Mouse (Mus musculus): ENCODE data around the gene Cpb2.

Cpb2 gene
- long read RNA-seq, experiment 1, result 0 reads
- long read RNA-seq, experiment 2, result 0 reads

- intact Hi-C loops (cut with DNase I), result no loop called here
Observed at GRCm38 (mm10) chr14:75242087-75242486, at the start of gene Cpb2. Cpb2 (plus strand) TSS chr14:75242287.

DNA sequence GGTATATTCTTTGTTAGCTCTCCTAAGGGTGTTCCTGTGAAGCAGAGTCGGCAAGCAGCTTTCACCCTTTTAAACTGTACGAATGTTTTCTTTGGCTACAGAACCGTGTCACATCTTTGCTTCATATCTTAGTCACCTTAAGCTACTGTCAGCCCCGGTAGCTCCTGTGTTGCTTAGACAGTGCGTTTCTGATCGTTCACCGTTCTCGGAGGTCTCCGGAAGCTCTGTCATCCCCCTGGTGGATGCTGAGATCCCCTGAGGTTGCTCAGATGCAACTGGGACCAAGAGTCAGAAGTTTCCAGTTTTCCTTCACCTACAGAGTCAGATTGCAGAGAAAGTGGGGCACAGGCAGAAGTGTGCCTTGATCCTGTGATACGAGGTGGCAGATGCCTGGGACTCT, 49.7 kb upstream of the Cpb2 start:
- intact Hi-C loops (cut with DNase I), result loop anchor here (10.0 kb wide), 1 partner anchor 532 kb away; no protein-coding TSS in a partner anchor

GRCm38 (mm10) chr14:75192858-75193257, 49.2 kb upstream of the Cpb2 start:
- intact Hi-C loops (cut with DNase I), result loop anchor here (10.0 kb wide), 1 partner anchor 532 kb away; no protein-coding TSS in a partner anchor

DNA sequence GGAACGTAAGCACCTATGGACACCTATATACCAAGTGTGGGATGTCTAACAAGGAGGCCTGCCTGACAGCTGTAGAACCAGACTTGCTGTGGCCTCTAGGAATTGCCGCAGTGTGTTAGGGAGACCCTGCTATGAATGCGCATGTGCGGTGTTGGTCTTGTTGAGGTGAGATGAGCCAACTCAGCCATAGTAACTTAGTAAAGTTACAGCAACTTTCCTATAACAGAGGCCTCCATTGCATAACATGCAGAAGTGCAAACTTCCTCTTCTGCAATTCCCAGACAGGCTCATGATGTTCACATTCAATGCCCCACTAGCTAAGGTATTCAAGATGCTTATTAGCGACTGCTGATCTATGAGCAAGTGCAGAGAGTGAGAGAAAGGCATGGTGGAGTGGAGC, 46.6 kb upstream of the Cpb2 start:
- intact Hi-C loops (cut with DNase I), result loop anchor here (5.0 to 10.0 kb wide), 2 partner anchors 133 to 529 kb away; no protein-coding TSS in a partner anchor

- intact Hi-C loops (cut with DNase I), result loop anchor here (5.0 to 10.0 kb wide), 2 partner anchors 135 to 528 kb away; no protein-coding TSS in a partner anchor
Observed at GRCm38 (mm10) chr14:75197027-75197426, 45.1 kb upstream of the Cpb2 start.

DNA sequence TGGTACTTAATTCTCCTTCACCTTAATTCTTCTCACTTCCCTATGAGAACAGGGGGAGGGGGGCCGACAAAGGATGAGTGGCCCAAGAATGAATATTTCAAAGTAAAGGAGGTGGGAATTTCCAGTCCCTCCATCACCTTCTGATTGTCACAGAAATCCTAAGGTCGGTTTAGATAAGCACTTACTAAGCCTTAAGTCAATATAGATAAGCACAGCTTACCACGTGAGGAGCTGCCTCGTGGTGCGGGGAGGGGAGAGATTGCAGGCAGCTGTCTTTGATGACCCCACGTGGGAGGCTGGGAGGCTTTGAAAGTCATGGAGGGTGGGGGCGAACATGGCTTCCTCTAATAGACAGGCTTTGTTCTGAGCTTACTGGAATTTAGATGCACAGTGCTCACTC, 44.4 kb upstream of the Cpb2 start:
- intact Hi-C loops (cut with DNase I), result loop anchor here (5.0 to 10.0 kb wide), 2 partner anchors 135 to 527 kb away; no protein-coding TSS in a partner anchor

DNA sequence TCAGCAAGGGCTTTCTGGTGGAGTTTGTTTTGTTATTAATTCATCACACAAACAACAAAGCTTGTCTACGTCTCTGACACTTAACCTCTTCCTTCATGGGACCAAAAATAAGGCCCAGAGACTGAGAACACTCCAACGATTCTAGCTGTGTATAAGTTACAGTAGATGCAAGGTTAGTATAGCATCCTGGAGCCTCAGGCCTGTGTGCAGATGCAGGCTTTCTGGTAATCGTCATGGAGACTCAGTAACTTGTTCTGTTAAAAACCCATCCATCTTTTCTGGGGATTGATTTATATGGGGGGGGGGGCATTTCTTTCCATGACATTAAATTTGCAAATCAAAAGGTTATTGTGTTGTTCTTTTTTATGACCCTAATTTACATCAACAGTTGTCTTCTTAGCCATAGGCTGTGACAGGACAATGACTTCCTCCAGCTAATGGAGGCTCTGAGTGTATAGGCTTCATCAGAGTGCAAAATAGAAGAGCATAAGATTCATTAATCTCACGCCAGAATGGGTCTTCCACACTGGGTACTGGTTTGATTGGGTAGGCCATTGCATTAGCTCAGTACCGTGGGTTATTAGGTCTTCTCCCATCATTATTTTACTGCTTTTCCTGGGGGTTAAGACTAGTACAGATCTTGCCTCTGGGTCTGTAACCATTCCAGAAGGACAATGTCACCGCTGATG, 36.6 kb upstream of the Cpb2 start:
- intact Hi-C loops (cut with DNase I), result no loop called here

GRCm38 (mm10) chr14:75206307-75206706, 35.8 kb upstream of the Cpb2 start:
- intact Hi-C loops (cut with DNase I), result no loop called here

- intact Hi-C loops (cut with DNase I), result no loop called here
Observed at GRCm38 (mm10) chr14:75208572-75209151, 33.4 kb upstream of the Cpb2 start.

- intact Hi-C loops (cut with DNase I), result no loop called here
Observed at GRCm38 (mm10) chr14:75213752-75214151, 28.3 kb upstream of the Cpb2 start.

- intact Hi-C loops (cut with DNase I), result no loop called here
Observed at GRCm38 (mm10) chr14:75218843-75219242, 23.2 kb upstream of the Cpb2 start.

DNA sequence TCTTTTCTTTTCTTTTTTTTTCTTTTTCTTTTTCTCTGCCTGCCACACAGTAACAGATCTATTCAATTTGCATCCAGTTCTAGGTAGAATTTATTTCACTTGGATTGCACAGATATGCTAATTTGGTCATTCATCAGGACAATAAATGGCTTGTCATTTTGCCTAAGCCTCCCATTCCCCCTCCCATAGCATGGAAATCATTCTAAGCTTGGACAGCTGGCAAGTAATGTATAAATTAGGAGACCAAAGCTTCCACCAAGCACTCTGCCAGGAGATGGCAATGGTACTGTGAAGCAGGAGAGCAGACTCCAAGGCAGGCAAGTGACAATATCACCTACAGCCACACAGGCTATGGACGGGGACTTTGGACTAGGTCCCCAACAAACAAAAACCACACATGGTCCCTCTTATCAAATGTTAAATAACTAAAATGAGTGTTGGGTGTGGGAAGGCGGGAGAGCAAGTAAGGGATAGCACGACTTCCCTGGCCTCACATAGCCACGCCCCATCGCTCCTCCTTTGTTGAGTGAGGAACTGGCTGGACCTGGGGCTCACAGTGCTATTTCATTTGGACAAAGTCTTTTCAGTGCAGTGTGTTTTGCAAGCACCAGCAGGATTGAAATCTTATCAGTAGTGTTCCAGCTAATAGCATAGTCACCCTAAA, 22.7 kb upstream of the Cpb2 start:
- intact Hi-C loops (cut with DNase I), result no loop called here

- intact Hi-C loops (cut with DNase I), result no loop called here
Observed at GRCm38 (mm10) chr14:75222386-75222785, 19.7 kb upstream of the Cpb2 start.

GRCm38 (mm10) chr14:75227453-75228084, 14.5 kb upstream of the Cpb2 start:
- intact Hi-C loops (cut with DNase I), result no loop called here

GRCm38 (mm10) chr14:75229834-75230233, 12.3 kb upstream of the Cpb2 start:
- intact Hi-C loops (cut with DNase I), result no loop called here

GRCm38 (mm10) chr14:75233070-75233469, 9.0 kb upstream of the Cpb2 start:
- intact Hi-C loops (cut with DNase I), result no loop called here

- intact Hi-C loops (cut with DNase I), result no loop called here
Observed at GRCm38 (mm10) chr14:75235552-75235951, 6.5 kb upstream of the Cpb2 start.

DNA sequence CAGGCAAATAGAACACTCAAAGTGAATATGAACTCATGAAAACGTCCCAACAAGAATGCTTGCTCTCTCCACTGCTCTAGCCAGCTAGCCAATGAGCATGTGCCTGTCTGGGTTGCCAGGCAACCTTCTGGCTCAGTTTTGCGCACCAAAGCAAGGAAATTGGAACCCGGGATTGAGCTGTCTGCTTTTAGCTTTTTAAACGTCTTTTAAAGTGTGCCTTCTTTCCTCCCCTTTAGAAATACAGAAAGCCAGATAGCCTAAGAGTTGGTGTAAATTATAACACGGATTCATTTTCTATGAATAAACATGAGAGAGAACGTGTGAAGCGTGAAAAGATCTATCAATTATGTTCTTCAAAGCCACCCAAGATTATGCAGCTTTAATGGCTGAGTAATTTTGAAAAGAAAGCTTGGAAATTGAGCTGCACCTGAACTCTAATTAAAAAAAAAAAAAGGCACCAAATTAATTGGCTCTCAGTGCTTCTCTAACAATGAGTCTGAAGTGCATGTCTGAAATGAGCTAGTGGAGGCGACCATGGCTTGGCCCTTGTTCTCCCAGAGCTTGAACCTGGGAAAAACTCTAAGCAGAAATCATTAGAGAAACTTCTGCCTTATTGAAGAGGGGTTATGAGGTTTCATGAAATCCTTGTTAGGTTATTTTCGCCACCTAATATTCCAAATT, 6.0 kb upstream of the Cpb2 start:
- intact Hi-C loops (cut with DNase I), result no loop called here

GRCm38 (mm10) chr14:75236636-75237003, 5.5 kb upstream of the Cpb2 start:
- intact Hi-C loops (cut with DNase I), result no loop called here

DNA sequence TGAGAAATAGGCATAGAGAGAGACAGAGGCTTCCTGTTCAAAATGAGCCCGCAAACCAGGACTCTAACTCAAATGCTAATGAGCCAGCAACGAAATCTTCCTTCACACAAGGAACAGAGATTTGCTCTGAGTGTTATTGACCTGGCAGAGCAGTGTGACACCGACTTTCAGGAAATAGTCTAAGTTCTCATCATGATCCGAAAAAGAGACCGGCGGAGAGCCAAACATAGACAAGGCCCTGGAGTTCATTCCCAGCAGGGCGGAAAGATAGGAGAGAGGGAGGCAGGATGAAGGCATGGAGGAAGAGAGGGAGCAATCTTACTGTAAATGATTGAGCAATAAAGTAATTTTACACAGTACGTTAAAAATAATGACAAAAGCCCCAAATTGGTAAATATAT, 5.0 kb upstream of the Cpb2 start:
- intact Hi-C loops (cut with DNase I), result no loop called here

DNA sequence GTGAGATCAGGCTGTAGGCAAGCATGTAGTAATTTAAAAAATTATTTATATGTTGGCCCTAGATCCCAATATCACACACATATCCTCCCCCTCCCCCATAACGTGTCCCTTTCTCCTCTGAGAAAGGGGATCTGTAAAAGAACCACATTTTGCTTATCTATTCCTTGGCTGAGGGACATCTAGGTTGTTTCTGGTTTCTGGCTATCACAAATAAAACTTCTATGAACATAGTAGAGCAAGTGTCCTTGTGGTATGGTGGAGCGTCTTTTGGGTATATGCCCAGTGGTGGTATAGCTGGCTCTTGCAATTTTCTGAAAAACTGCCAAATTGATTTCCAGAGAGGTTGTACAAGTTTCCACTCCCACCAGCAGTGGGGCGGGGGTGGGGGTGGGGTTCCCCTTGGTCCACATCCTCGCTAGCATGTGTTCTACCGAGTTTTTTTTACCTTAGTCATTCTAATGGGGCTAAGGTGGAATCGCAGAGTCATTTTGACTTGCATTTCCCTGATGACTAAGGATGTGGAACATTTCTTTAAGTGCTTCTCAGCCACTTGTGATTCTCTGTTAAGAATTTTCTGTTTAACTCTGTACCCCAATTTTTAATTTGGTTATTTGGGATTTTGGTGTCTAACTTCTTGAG, 3.9 kb upstream of the Cpb2 start:
- intact Hi-C loops (cut with DNase I), result no loop called here

All from adrenal gland (tissue).